Mouse (Mus musculus) B cell, adult 2 months (primary cell): ENCODE data around the gene Nckap5.
"Not testable (repeated sequence)": the region's sequence is repeated elsewhere in the genome, so short reads cannot be mapped to it uniquely, and the experiment has no call there.

ENCODE experiments used
- DNase-seq, 2 experiments: peaks; one replicate each; pipeline ENCODE4 v3.0.0; 2022

Gene Nckap5

GRCm38 (mm10) chr1:126152217-126152616 is 678.4 kb downstream of the Nckap5 start:
- DNase-seq = no peak

- DNase-seq = no peak
Observed at GRCm38 (mm10) chr1:126149966-126150365, 680.6 kb downstream of the Nckap5 start.

GRCm38 (mm10) chr1:126135717-126136116 is 694.9 kb downstream of the Nckap5 start:
- no peak for DNase-seq

GRCm38 (mm10) chr1:126132316-126132715 is 698.3 kb downstream of the Nckap5 start:
- DNase-seq = no peak

GRCm38 (mm10) chr1:126129129-126129528 is 701.5 kb downstream of the Nckap5 start:
- DNase-seq = no peak

GRCm38 (mm10) chr1:126123111-126123510 is 707.5 kb downstream of the Nckap5 start:
- DNase-seq = no peak

GRCm38 (mm10) chr1:126120506-126120905 is 710.1 kb downstream of the Nckap5 start:
- no peak for DNase-seq

GRCm38 (mm10) chr1:126116034-126116433 is 714.6 kb downstream of the Nckap5 start:
- no peak for DNase-seq

GRCm38 (mm10) chr1:126105673-126106256 is 724.8 kb downstream of the Nckap5 start:
- no peak for DNase-seq

- no peak for DNase-seq
Observed at GRCm38 (mm10) chr1:126094346-126094745, 736.3 kb downstream of the Nckap5 start.

GRCm38 (mm10) chr1:126091979-126092378 is 738.6 kb downstream of the Nckap5 start:
- not testable (repeated sequence) for DNase-seq

- DNase-seq = no peak
Observed at GRCm38 (mm10) chr1:126087181-126087580, 743.4 kb downstream of the Nckap5 start.

GRCm38 (mm10) chr1:126076312-126076711 is 754.3 kb downstream of the Nckap5 start:
- no peak for DNase-seq

- DNase-seq = no peak
Observed at GRCm38 (mm10) chr1:126070861-126071260, 759.7 kb downstream of the Nckap5 start.

GRCm38 (mm10) chr1:126051491-126051890 is 779.1 kb downstream of the Nckap5 start:
- DNase-seq = no peak

GRCm38 (mm10) chr1:126042886-126043285 is 787.7 kb downstream of the Nckap5 start:
- DNase-seq = no peak

- DNase-seq = no peak
Observed at GRCm38 (mm10) chr1:126027536-126027935, 803.1 kb downstream of the Nckap5 start.

GRCm38 (mm10) chr1:126024518-126024917 is 806.1 kb downstream of the Nckap5 start:
- DNase-seq = no peak

- no peak for DNase-seq
Observed at GRCm38 (mm10) chr1:126022959-126023358, 807.6 kb downstream of the Nckap5 start.

- not testable (repeated sequence) for DNase-seq
Observed at GRCm38 (mm10) chr1:126018654-126019053, 811.9 kb downstream of the Nckap5 start.

- no peak for DNase-seq
Observed at GRCm38 (mm10) chr1:126011661-126012091, 818.9 kb downstream of the Nckap5 start.

GRCm38 (mm10) chr1:126007571-126007970 is 823.0 kb downstream of the Nckap5 start:
- DNase-seq = no peak

GRCm38 (mm10) chr1:126005672-126006071 is 824.9 kb downstream of the Nckap5 start:
- no peak for DNase-seq

- DNase-seq = no peak
Observed at GRCm38 (mm10) chr1:125996540-125996939, 834.1 kb downstream of the Nckap5 start.

- DNase-seq = no peak
Observed at GRCm38 (mm10) chr1:125987803-125988202, 842.8 kb downstream of the Nckap5 start.
